Mouse (Mus musculus) heart, postnatal 0 days (tissue): ENCODE measurements around the gene Spns2.

Source experiments
- CTCF ChIP-seq: IDR thresholded peaks from 2 replicates; pipeline ENCODE4 v1.5.1; 2016; ENCODE audit warnings: antibody characterized with exemption, control low read depth, low read depth
- EP300 ChIP-seq: IDR thresholded peaks from 2 replicates; pipeline ENCODE4 v1.6.1; 2016; ENCODE audit warnings: antibody characterized with exemption, low read depth

DNA sequence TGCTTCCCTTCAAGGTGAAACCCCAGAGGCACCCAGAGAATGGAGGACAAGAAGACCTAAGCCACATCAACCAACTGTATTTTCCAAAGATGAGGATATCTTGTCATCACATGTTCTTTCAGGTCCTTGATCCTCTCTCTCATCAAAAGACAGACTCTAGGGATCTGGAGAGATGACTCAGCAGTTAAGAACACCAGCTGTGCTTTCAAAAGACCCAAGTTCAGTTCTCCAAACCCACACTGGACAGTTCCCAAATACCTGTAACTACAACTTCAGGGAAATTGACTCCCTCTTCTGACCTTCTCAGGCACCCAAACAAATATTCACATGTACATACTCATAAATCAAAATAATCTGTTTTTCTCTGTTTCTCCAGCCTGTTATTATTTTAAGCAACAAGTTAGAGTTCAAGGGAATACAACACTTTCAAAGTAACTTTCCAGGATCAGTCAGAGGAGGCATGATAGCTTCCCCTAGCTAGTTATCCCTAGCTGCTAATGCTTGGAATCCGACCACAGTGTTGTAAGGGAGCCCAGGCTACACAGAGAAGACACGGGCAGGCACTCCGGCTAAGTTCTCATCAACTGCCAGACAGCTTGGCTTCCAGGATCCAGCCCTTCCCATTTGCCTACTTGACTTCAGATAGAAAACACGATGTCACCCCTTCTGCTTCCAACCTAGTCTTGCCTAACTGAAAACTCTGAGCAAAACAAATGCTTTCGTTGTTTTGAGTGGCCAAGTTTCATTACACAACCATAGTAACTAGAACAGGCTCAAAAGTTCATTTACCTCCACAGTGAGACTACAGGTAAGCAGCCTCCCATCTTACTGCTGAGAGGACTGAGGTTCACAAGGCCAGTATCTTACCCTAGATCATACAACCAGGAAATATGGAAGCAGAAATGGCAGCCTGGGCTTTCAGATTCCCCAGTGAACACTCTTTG, 32.2 kb upstream of the Spns2 start:
- TF ChIP-seq EP300 (no peak), CTCF (no peak)
